Mouse (Mus musculus) thymus, postnatal 36 days (tissue): ENCODE results near the gene Pphln1.
"Not testable (repeated sequence)": the region's sequence is repeated elsewhere in the genome, so short reads cannot be mapped to it uniquely, and the experiment has no call there.

ENCODE experiments used
- DNase-seq, 2 experiments: peaks; one replicate each; pipeline ENCODE4 v3.0.0; 2022; ENCODE audit warnings: mixed read lengths in 2 of 2

Pphln1 gene

GRCm38 (mm10) chr15:93397826-93398698, at the start of gene Pphln1, which contains the start of gene Zcrb1:
Gene Pphln1 (plus strand): TSS chr15:93398350.
Gene Zcrb1 (minus strand): TSS chr15:93398334.
- peak; percentile 86 to 90 for DNase-seq

GRCm38 (mm10) chr15:93358346-93359095, 39.6 kb upstream of the Pphln1 start:
- DNase-seq: no peak

GRCm38 (mm10) chr15:93365561-93365960, 32.6 kb upstream of the Pphln1 start:
- no peak for DNase-seq

GRCm38 (mm10) chr15:93368558-93368957, 29.6 kb upstream of the Pphln1 start:
- no peak for DNase-seq

GRCm38 (mm10) chr15:93371838-93372237, 26.3 kb upstream of the Pphln1 start:
- DNase-seq: no peak

- not testable (repeated sequence) for DNase-seq
Measured at GRCm38 (mm10) chr15:93372525-93373119, 25.5 kb upstream of the Pphln1 start.

- DNase-seq: no peak
Measured at GRCm38 (mm10) chr15:93375696-93376095, 22.5 kb upstream of the Pphln1 start.

GRCm38 (mm10) chr15:93379177-93379576, 19.0 kb upstream of the Pphln1 start:
- DNase-seq: peak in 1 of 2 experiments; percentile 6

GRCm38 (mm10) chr15:93381337-93381736, 16.8 kb upstream of the Pphln1 start:
- DNase-seq: no peak

GRCm38 (mm10) chr15:93397269-93397668, 881 bp upstream of the Pphln1 start:
- no peak for DNase-seq

GRCm38 (mm10) chr15:93398699-93399540, 770 bp downstream of the Pphln1 start:
- peak; percentile 4 to 18 for DNase-seq

- no peak for DNase-seq
Measured at GRCm38 (mm10) chr15:93401446-93401845, 3.3 kb downstream of the Pphln1 start.

GRCm38 (mm10) chr15:93402730-93403129, 4.6 kb downstream of the Pphln1 start:
- no peak for DNase-seq

GRCm38 (mm10) chr15:93404849-93405248, 6.7 kb downstream of the Pphln1 start:
- DNase-seq: no peak

- DNase-seq: no peak
Measured at GRCm38 (mm10) chr15:93405446-93405986, 7.4 kb downstream of the Pphln1 start.

GRCm38 (mm10) chr15:93406492-93406891, 8.3 kb downstream of the Pphln1 start:
- no peak for DNase-seq

- DNase-seq: no peak
Measured at GRCm38 (mm10) chr15:93412445-93412844, 14.3 kb downstream of the Pphln1 start.

GRCm38 (mm10) chr15:93414456-93414855, 16.3 kb downstream of the Pphln1 start:
- no peak for DNase-seq

GRCm38 (mm10) chr15:93416300-93416699, 18.1 kb downstream of the Pphln1 start:
- no peak for DNase-seq

- DNase-seq: no peak
Measured at GRCm38 (mm10) chr15:93420596-93420995, 22.4 kb downstream of the Pphln1 start.

- no peak for DNase-seq
Measured at GRCm38 (mm10) chr15:93422537-93422936, 24.4 kb downstream of the Pphln1 start.

- DNase-seq: no peak
Measured at GRCm38 (mm10) chr15:93433811-93434210, 35.7 kb downstream of the Pphln1 start.
